Mouse (Mus musculus): Measurements from ENCODE around the gene Myh9. TPM values are rescaled to one million over a fixed set of nuclear protein-coding genes. Genes with fewer than 3 reads are reported as not detected.

Myh9 gene
- polyA plus RNA-seq, 1 experiment from 2014 or later, result 32.0 TPM

GRCm38 (mm10) chr15:77763050-77763449 lies 78.9 kb downstream of the Myh9 start:
- Histone ChIP-seq H3K36me3 (peaks cover 81% of the 10 kb centered on the region), H3K9me3 (replicated peaks) (no peaks in the 10 kb centered on the region), H3K4me3 (no peak overlapping the region), H3K4me1 (no peaks in the 10 kb centered on the region), H3K27me3 (no peaks in the 10 kb centered on the region), H3K9ac (no peak overlapping the region), H3K4me2 (replicated peaks) (no peak overlapping the region), H3K27ac (no peak overlapping the region)
- 95% methylated on average over 16 of the region's 16 CpGs for WGBS
- no peak for ATAC-seq (ENCODE audit: low FRiP score)

- H3K4me3 ChIP-seq, result no peak overlapping the region
- H3K4me1 ChIP-seq, result no peaks in the 10 kb centered on the region
- H3K27ac ChIP-seq, result no peak overlapping the region
- H3K4me2 ChIP-seq (replicated peaks), result no peak overlapping the region
- H3K9ac ChIP-seq, result no peak overlapping the region
- H3K27me3 ChIP-seq, result no peaks in the 10 kb centered on the region
- H3K9me3 ChIP-seq (replicated peaks), result no peaks in the 10 kb centered on the region
- no peak for ATAC-seq (ENCODE audit: low FRiP score)
- 78% methylated on average over 22 of the region's 22 CpGs for WGBS
- peaks cover 68% of the 10 kb centered on the region for H3K36me3 ChIP-seq
Observed at GRCm38 (mm10) chr15:77761561-77762380, 80.2 kb downstream of the Myh9 start.

- no peak overlapping the region for H3K4me2 ChIP-seq (replicated peaks)
- no peak overlapping the region for H3K4me3 ChIP-seq
- 95% methylated on average over 7 of the region's 7 CpGs for WGBS
- no peaks in the 10 kb centered on the region for H3K9me3 ChIP-seq (replicated peaks)
- H3K9ac ChIP-seq, result no peak overlapping the region
- ATAC-seq (ENCODE audit: low FRiP score), result no peak
- H3K36me3 ChIP-seq, result peaks cover 61% of the 10 kb centered on the region
- no peak overlapping the region for H3K27ac ChIP-seq
- no peaks in the 10 kb centered on the region for H3K4me1 ChIP-seq
- H3K27me3 ChIP-seq, result no peaks in the 10 kb centered on the region
Observed at GRCm38 (mm10) chr15:77761083-77761482, 80.9 kb downstream of the Myh9 start.

- Histone ChIP-seq H3K4me1 (no peaks in the 10 kb centered on the region), H3K36me3 (peaks cover 51% of the 10 kb centered on the region), H3K4me2 (replicated peaks) (no peak overlapping the region), H3K9me3 (replicated peaks) (no peaks in the 10 kb centered on the region), H3K9ac (no peak overlapping the region), H3K27me3 (no peaks in the 10 kb centered on the region), H3K27ac (no peak overlapping the region), H3K4me3 (no peak overlapping the region)
- no peak for ATAC-seq (ENCODE audit: low FRiP score)
- 95% methylated on average over 11 of the region's 16 CpGs for WGBS
Observed at GRCm38 (mm10) chr15:77760037-77760436, 81.9 kb downstream of the Myh9 start.

- ATAC-seq (ENCODE audit: low FRiP score), result no peak
- no peaks in the 10 kb centered on the region for H3K4me1 ChIP-seq
- H3K36me3 ChIP-seq, result peaks cover 27% of the 10 kb centered on the region
- H3K4me2 ChIP-seq (replicated peaks), result no peak overlapping the region
- H3K9ac ChIP-seq, result no peak overlapping the region
- H3K27ac ChIP-seq, result no peak overlapping the region
- H3K27me3 ChIP-seq, result no peaks in the 10 kb centered on the region
- H3K9me3 ChIP-seq (replicated peaks), result no peaks in the 10 kb centered on the region
- no peak overlapping the region for H3K4me3 ChIP-seq
- WGBS, result 89% methylated on average over 4 of the region's 4 CpGs
Observed at GRCm38 (mm10) chr15:77757586-77758226, 84.3 kb downstream of the Myh9 start.

GRCm38 (mm10) chr15:77756848-77757247 lies 85.1 kb downstream of the Myh9 start, which contains the start of gene Apol8:
Gene Apol8, minus strand, starts transcription at chr15:77757003.
- Histone ChIP-seq H3K4me2 (replicated peaks) (no peak within 1 kb of the TSS), H3K27me3 (no peaks in the 10 kb centered on the region), H3K36me3 (peaks cover 19% of the 10 kb centered on the region), H3K9ac (no peak within 1 kb of the TSS), H3K9me3 (replicated peaks) (no peaks in the 10 kb centered on the region), H3K4me1 (no peaks in the 10 kb centered on the region), H3K4me3 (no peak within 1 kb of the TSS), H3K27ac (no peak within 1 kb of the TSS)
- no peak for ATAC-seq (ENCODE audit: low FRiP score)
- 12% methylated on average over 9 of the region's 9 CpGs for WGBS

- no peaks in the 10 kb centered on the region for H3K9me3 ChIP-seq (replicated peaks)
- no peak for ATAC-seq (ENCODE audit: low FRiP score)
- no peak overlapping the region for H3K4me3 ChIP-seq
- no peaks in the 10 kb centered on the region for H3K27me3 ChIP-seq
- no peak overlapping the region for H3K4me2 ChIP-seq (replicated peaks)
- H3K4me1 ChIP-seq, result no peaks in the 10 kb centered on the region
- 64% methylated on average over 2 of the region's 2 CpGs for WGBS
- no peak overlapping the region for H3K27ac ChIP-seq
- H3K36me3 ChIP-seq, result peaks cover 11% of the 10 kb centered on the region
- no peak overlapping the region for H3K9ac ChIP-seq
Observed at GRCm38 (mm10) chr15:77756081-77756480, 85.9 kb downstream of the Myh9 start.

GRCm38 (mm10) chr15:77755132-77755531 lies 86.8 kb downstream of the Myh9 start:
- no peak for ATAC-seq (ENCODE audit: low FRiP score)

GRCm38 (mm10) chr15:77752443-77752842 lies 89.5 kb downstream of the Myh9 start:
- H3K27ac ChIP-seq, result no peak overlapping the region
- H3K9ac ChIP-seq, result no peak overlapping the region
- ATAC-seq (ENCODE audit: low FRiP score), result no peak
- H3K4me1 ChIP-seq, result no peaks in the 10 kb centered on the region
- no peaks in the 10 kb centered on the region for H3K9me3 ChIP-seq (replicated peaks)
- H3K36me3 ChIP-seq, result no peaks in the 10 kb centered on the region
- no peaks in the 10 kb centered on the region for H3K27me3 ChIP-seq
- H3K4me3 ChIP-seq, result no peak overlapping the region
- H3K4me2 ChIP-seq (replicated peaks), result no peak overlapping the region
- WGBS, result 58% methylated on average over 11 of the region's 11 CpGs

More at GRCm38 (mm10) chr15:77755132-77755531, 86.8 kb downstream of the Myh9 start:
- no peaks in the 10 kb centered on the region for H3K9me3 ChIP-seq (replicated peaks)
- H3K27ac ChIP-seq, result no peak overlapping the region
- H3K27me3 ChIP-seq, result no peaks in the 10 kb centered on the region
- H3K4me1 ChIP-seq, result no peaks in the 10 kb centered on the region
- no peak overlapping the region for H3K9ac ChIP-seq
- no peak overlapping the region for H3K4me3 ChIP-seq
- H3K4me2 ChIP-seq (replicated peaks), result no peak overlapping the region
- 20% methylated on average over 1 of the region's 2 CpGs for WGBS
- H3K36me3 ChIP-seq, result peaks cover 3% of the 10 kb centered on the region; the same call in 1 of the 2 replicates

GRCm38 (mm10) chr15:77750461-77750860 lies 91.5 kb downstream of the Myh9 start:
- Histone ChIP-seq H3K27me3 (no peaks in the 10 kb centered on the region), H3K4me2 (replicated peaks) (no peak overlapping the region), H3K9me3 (replicated peaks) (no peaks in the 10 kb centered on the region), H3K36me3 (no peaks in the 10 kb centered on the region), H3K4me3 (no peak overlapping the region), H3K4me1 (no peaks in the 10 kb centered on the region), H3K9ac (no peak overlapping the region), H3K27ac (no peak overlapping the region)
- 27% methylated on average over 1 of the region's 1 CpGs for WGBS
- no peak for ATAC-seq (ENCODE audit: low FRiP score)

- H3K9ac ChIP-seq, result no peak overlapping the region
- ATAC-seq (ENCODE audit: low FRiP score), result no peak
- no peaks in the 10 kb centered on the region for H3K9me3 ChIP-seq (replicated peaks)
- no peaks in the 10 kb centered on the region for H3K27me3 ChIP-seq
- no peak overlapping the region for H3K4me3 ChIP-seq
- H3K4me2 ChIP-seq (replicated peaks), result no peak overlapping the region
- no peaks in the 10 kb centered on the region for H3K36me3 ChIP-seq
- no peak overlapping the region for H3K27ac ChIP-seq
- H3K4me1 ChIP-seq, result no peaks in the 10 kb centered on the region
- WGBS, result 90% methylated on average over 10 of the region's 10 CpGs
Observed at GRCm38 (mm10) chr15:77749717-77750116, 92.3 kb downstream of the Myh9 start.

GRCm38 (mm10) chr15:77748414-77748813 lies 93.6 kb downstream of the Myh9 start:
- Histone ChIP-seq H3K4me1 (no peaks in the 10 kb centered on the region), H3K36me3 (no peaks in the 10 kb centered on the region), H3K9ac (no peak overlapping the region), H3K9me3 (replicated peaks) (no peaks in the 10 kb centered on the region), H3K27me3 (no peaks in the 10 kb centered on the region), H3K27ac (no peak overlapping the region), H3K4me2 (replicated peaks) (no peak overlapping the region), H3K4me3 (no peak overlapping the region)
- ATAC-seq (ENCODE audit: low FRiP score), result no peak
- 92% methylated on average over 3 of the region's 3 CpGs for WGBS

- no peak overlapping the region for H3K9ac ChIP-seq
- 85% methylated on average over 1 of the region's 1 CpGs for WGBS
- H3K27ac ChIP-seq, result no peak overlapping the region
- H3K36me3 ChIP-seq, result no peaks in the 10 kb centered on the region
- H3K9me3 ChIP-seq (replicated peaks), result no peaks in the 10 kb centered on the region
- H3K4me2 ChIP-seq (replicated peaks), result no peak overlapping the region
- no peaks in the 10 kb centered on the region for H3K27me3 ChIP-seq
- ATAC-seq (ENCODE audit: low FRiP score), result no peak
- H3K4me3 ChIP-seq, result no peak overlapping the region
- H3K4me1 ChIP-seq, result no peaks in the 10 kb centered on the region
Observed at GRCm38 (mm10) chr15:77746326-77746725, 95.6 kb downstream of the Myh9 start.
